Mouse (Mus musculus): ENCODE results near the gene Lclat1.

Gene Lclat1

DNA sequence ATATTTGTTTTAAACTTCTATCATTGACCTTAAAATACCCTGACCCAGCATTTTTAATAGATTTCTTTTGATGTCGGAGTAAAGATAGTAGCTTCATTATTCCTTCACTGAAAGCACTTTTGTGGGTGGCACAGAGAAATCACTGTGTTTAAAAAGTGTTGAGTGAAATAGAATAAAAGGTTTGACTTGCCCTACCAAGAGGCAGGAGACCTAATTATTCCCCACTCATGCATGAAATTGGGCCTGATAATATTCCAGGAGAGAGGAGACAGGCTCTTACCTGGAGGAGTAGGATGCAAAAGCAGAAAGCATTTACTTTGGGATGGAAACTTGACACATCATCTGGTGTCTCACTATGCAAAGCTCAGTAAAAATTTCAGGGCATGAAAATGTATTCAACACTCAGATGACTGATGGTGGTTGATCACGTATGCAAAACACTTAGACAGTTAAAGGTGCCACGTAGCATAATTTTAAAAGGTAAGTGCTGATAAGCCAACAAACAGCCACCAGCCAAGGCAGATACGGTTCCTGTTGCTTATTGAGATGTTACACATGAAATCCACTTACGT lies 103.3 kb downstream of the Lclat1 start:
- no peak for DNase-seq

DNA sequence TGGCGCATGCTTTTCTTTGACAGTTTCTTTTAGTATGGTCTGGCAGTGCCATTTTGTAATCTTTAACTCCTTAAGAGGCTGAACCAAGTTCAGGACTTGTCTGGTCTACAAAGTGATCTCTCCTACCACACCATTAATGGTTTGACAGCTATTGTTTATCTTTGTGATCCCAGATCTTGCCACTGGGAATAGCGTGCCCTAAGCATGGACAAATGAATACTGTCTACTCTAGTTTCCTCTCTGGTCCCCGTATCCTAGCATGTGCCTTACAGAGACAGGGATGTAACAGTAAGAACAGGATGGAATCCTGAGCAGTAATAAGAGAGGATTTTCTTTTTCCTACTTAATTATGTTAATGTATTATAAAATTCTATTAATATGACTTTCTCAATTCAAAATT lies 105.0 kb downstream of the Lclat1 start:
- no peak for DNase-seq

DNA sequence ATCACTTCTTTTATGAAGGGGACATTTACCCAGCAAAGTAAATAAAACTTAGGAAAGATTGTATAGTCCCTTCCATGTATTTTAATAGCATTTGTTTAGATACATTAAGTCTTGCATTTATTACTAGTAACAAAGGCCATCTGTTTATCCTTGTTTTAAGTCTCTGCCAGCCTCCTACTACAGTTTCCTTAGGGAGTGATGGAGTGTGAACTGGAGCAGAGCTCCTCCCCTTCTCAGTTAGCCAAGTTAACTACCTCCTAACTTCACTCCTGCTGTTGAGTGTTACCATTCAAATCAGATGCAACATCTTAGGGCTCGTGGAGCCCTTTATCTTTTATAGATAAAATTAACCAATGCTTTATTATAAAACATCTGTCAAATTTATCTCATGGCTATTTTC lies 105.4 kb downstream of the Lclat1 start:
- no peak for DNase-seq

DNA sequence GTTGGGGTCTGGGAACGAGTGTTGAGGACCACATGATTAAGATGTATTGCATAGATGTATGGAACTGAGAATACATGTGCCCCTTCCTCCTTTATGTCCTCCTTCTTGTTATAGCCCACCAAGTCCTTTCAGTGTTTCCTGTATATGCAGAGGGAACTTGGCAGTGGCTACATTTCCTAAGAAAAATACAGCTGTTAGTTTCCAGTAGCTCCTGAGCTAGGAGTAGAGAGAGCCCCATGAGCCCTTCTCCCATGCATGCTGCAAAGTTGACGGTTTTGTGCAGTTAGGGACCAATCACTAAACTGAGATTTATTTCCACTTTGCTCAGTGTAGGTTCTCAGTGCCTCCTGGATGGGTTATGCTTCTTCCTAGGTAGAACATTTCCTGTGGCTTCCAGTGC lies 105.9 kb downstream of the Lclat1 start:
- DNase-seq, result no peak

DNA sequence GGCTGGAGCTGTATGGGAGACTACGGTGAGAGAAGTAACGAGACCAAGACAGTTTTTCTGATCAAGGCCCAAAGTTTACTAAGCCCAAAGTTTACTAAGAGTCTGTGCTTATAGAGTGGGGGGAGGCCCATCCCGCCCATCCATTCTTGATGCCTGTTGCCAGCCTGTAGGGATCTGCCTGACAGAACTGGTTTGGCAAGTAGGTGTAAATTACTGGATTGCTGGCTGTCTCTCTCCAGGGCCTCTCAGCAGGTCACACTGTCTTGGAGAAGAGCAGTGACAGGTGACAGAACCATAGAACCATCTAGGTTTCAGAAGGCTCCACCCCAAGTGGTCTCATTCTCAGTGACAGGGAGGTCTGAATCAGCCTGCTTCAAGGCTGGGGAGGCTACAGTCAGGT lies 109.5 kb downstream of the Lclat1 start:
- DNase-seq, result no peak

DNA sequence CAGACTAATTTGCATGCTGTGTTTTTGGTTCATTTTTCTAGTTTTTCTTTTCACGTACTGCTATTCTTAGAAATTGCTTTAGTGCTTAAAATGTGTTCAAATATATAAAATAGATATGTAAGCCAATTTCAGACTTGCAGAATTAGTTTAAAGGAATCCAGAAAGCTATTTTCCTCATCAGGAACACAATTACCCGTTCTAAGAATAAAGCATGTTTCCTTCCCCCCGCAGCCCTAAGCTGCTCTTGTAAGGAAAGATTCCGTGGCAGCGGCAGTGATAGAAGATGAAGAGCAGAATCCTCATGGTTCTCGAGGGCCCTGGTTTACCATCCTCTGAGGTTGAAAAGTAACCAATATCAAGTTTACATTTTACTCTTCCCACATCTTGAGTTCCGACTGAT lies 113.0 kb downstream of the Lclat1 start:
- DNase-seq, result no peak

DNA sequence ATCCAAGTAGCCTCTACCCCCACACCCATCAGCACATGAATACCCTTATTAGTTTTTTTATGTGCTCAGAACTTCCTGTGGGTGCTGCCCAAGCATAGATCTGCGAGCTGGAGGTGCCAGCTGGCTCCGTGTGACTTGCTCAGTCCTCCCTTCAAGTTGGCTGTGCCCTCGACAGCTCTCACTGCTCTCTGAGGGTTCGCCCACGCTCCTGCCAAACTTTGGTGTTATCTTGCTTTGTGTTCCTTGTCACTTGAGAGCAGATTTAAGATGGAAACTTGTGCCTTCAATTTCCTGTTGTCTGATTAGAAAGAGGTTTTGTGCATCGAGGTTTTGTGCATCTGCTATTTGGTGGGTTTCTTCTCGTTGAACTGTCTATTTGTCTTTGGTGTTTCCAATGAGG lies 114.3 kb downstream of the Lclat1 start:
- peak; percentile 32 for DNase-seq

DNA sequence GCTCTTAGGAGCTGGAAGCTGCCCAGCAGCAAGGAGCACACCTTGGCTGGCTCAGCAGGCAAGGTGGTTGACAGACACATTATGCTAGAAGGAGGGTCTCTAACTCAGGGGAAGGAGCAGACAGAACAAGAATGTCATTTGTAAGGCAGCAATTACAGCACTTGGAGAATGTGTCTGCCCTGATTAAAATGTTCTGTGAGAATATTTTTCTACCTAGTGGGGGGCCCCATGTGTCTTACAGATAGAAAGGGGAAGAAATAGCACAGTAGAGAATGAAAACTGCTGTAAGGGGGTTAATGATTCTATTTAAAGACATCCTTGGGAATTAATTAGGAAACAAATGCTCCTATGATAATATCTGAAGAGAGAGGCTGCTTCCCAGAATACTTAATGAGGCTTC lies 117.7 kb downstream of the Lclat1 start:
- no peak for DNase-seq

DNA sequence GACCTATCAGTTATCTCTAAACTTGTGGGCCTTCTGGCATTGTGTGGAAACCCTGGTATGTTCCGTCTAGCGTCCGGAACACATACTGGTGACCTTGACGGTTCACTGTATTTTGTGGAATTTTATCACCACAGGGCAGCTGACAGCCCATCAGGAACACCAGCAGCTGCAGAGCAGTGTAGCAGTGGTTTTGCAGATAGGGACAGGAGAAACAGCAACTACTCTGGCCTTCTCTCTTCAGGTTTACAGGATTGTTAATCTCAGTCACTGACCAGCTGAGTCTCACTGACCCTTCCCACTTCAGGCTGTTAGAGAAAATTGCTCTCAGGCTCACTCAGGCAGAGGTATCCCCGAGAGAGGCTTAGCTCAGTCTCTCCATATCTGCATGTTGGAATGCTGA lies 118.2 kb downstream of the Lclat1 start:
- no peak for DNase-seq

DNA sequence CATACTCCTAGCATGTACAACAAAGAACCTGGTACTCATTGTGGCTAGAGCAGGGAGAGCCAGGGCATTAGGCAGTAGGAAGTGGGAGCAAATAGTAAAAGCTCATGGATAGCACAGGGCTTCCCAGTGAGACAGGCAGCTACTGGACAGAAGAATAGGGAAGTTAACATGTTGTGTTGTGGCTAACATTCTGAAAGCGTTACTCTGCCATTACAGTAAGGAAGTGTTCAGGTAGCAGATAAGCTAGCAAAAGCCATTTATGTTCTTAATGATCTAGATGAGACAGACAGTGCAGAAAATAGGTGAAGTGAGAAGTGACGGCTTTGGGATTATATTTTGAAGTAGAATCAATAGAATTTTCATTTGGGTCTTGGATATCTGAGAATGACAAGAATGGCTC lies 118.8 kb downstream of the Lclat1 start:
- no peak for DNase-seq

DNA sequence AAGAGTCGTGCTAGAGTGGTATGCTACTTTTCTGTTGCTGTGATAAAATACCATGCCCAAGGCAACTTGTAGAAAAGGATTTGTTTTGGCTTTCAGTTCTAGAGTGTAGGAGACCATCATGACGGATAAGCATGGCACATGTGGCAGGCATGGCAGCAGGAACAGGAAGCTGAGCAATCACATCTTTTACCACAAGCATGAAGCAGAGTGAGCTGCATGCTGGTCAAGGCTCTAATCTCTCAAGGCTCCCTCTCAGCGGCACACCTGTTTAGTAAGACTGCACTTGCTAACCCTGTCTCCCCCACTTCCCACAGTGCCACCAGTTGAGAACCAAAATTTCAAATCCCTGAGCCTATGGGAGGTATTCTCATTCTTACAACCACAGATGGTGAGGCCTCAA lies 119.6 kb downstream of the Lclat1 start:
- DNase-seq, result no peak

DNA sequence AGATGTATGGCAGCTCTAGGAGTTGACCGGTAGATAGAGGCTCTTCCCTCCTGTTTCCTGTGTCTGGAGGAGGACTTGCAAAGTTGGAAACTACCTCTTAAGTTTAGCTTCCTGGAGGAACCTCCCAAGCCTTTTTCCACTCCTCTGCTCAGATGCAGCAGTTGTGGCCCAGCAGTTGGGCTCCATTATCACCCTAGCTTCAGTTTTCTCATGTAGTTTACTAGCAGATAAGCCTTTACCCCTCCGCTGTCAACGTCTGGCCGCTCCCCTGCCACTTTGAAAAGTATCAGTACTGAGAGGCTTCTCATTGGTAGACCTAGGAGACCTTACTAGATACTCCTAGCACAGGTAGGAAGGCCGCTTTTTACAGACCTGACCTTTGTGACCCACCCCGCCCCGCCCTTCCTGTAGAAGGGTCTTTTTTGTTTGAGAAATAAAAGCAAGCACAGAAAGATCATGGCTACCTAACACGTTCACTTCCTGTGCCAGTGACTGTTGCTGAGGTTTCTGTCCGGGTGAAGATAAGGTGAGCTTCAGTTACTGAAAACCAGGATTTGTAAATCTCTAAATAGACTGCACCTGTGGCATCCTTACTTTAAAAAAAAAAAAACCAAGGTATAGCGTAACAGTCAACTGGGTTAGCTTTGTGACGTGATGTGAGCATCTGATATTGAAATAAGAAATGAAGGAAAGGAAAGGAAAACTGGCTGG lies 121.8 kb downstream of the Lclat1 start:
- no peak for DNase-seq

DNA sequence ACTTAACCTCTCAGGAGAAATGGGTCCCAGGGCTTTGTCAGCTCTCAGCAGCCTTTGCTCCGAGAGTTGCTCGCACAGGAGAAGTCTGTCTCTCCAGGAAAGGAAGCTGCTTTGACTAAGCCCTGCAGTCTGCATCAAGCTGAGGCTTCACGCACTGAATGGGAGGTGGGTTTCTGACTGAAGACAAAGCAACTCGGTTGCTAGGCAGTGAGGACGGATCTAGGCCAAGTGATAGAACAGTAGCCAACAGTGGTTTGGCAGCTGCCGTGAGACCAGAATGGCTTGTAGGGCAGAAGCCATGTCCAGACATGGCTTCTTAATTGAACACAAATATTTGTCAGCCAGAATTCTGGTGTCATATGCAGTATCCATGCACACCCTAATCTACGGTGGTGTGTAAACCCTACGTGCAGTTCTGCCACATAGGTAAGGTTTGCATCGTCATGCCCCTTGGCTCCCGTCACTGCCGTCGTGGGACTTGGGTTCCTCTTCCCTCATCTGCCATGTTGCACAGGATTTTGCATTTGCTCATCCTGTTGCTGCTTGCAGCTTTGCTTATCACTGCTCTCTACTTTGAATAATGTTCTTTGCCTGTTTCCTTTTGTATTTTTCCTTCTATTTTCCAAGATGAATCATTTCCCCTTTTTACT lies 122.7 kb downstream of the Lclat1 start:
- peak; percentile 34 for DNase-seq

DNA sequence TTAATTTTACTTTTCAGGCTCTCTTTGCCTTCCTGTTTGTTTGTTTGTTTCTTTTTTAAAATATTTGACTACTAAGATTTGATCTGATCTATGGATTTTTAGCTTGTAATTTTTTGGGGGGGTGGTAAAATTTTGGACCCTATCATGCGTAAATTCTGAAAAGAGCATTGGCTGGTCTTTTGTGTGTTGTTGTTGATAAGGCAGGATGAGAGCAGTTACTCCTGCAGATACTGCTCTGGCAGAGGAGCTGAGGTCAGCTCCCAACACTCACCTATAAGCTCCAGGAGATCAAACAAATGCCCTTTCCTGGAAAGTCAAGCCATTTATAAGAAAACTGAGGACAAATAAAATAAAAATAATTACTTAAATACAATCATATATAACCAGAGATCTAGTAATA lies 123.6 kb downstream of the Lclat1 start:
- DNase-seq, result no peak

DNA sequence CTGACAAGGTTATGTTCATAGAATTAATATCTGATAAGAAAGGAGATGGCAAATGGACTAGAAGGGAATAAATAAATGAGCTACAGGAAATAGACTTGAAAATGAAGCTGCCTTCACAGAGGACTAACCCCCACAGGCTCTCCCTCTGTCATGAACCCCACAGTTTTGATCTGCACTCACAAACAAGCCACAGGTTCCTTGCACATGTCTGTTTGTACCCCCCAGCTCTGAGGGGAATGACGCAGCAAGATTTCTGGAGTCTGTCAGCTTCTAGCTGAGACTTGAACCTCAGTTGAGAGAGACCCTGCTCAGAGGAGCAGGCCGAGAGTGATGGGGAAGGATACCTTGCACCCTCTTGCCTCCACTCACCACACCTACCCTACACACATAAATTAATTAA lies 124.8 kb downstream of the Lclat1 start:
- DNase-seq, result no peak

DNA sequence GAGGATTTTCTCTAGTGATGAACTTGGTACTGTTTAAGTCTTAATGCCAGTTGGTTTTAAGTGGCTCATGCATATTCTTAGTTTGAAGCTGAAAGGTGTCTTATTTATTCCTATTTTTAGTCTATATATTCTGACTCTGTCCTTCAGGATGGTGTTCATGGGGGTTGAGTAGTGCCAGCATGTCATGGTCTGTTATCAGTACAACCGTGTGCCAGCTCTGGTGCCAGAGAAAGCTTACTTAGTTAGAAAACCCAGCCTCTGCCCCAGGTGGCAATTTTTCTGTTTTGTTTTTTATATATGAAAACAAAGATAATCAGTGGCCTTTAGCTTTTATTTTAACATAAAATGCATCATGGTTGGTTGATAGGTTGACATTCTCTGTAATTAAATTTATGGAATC lies 126.2 kb downstream of the Lclat1 start:
- DNase-seq, result no peak

DNA sequence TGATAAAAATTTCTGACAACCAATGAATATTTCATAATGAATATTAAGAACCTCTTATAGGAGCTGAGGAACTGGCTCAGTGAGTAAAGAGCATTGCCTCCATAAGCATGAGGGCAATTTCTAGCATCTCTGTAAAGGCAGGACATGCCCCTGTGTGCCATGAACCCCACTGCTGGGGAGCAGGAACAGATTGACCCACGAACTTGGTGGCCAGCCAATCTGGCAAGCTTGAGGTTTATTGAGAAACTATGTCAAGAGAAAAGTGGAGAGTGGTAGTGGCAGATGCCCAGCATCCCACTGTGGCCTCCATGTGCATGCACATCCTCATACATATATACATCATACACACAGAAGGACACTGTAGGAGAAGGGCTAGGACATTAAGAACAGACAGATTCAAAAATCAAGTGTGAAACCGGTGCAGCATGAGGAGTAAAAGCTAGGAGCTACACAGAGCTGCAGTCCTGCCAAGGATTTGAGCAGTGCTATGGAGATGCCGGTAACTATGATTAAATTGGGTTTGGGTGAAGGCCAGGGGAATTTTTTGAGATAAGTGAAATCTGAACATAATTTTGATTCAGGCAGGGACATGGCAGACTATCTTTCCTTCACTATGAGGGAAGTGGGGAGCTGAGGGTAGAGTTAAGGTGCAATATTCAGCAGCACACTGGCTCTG lies 129.5 kb downstream of the Lclat1 start:
- DNase-seq, result peak; percentile 24

DNA sequence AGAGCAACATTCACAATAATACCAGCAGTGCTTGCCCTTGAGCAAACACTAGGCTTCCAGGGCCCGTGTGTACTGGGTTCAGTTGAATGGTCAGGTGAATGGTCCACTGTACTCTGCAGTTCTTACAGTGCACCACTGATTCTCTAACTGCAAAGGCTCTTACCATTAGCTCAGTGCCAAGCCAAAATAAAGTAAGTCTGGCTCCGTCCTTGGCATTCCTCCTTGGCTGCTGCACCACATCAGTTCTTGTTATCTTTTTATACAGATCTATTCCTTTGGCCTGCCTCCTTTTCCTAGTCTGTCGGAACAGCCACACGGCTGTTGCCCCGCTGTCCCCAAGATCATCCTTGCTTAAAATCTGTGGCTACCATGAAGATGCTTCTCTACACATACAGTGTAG lies 130.7 kb downstream of the Lclat1 start:
- no peak for DNase-seq

DNA sequence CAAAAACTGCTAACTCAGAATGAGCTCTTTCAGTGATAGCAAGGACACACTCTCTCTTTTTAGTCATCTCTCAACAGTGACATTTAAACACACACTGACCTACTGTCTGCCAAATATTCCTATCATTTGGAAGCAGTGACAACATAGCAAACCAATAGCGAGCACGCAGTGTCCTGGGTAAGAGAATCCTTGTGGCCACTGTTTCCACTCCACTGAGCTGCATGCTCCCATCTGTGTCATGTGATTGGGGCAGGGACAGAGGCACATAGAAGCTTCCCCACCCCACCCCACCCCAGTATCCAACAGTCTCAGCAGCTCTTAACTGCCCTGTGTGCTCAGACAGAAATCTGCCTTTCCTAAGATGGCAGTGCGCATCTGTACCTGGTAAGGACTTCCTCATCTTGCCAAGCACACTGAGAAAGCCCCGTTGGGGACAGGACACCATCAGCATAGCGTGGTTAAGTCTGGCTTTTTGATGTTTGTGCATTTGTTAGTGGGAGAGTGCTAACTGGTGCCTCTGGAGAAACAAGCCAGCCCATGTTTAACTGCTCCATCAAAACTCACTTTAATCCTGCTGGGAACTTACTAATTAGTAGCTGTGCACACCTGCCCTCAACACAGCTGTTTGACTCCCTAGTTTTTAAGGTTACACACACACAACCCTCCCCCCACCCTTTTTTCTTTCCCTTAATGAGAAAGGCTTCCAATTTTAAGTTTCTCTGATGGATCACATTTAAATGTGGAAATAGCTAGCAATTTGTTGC lies 133.5 kb downstream of the Lclat1 start:
- DNase-seq, result no peak

DNA sequence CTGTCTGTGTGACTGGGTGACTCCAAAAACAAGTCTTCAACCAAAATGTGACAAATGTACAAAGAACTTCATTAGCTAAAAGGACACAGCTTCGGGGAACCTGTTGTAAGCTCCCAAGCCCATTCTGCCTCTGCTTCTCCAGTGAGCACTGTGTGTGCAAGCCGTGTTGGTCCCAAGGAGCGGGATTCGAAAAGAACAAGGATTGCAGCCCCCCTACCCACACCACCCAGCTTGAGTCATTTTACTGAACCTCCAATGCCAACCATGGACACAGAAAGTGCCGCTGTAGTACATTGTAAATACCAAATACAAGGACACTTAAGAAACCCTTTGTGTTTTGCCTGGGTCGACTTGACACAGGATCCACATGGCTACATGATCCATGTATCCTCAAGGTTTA lies 135.9 kb downstream of the Lclat1 start:
- no peak for DNase-seq

DNA sequence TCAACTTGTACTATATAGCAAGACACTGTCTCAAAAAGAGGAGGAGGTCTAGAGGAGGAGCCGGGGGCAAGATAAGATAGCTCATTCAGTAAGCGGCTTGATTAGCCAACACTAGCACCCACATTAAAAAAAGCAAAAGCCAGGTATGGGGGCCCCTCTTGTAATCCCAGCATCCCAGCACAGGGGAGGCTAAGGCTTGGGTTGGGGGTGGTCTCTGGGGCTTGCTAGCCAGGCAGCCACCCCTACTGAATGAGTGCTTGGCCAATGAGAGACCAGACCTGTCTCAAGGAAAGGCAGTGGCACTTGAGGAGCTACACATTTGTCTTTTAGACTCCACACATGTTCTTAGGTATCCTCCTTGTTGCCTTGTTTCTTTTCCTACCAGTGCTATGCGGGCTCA lies 136.8 kb downstream of the Lclat1 start:
- no peak for DNase-seq

DNA sequence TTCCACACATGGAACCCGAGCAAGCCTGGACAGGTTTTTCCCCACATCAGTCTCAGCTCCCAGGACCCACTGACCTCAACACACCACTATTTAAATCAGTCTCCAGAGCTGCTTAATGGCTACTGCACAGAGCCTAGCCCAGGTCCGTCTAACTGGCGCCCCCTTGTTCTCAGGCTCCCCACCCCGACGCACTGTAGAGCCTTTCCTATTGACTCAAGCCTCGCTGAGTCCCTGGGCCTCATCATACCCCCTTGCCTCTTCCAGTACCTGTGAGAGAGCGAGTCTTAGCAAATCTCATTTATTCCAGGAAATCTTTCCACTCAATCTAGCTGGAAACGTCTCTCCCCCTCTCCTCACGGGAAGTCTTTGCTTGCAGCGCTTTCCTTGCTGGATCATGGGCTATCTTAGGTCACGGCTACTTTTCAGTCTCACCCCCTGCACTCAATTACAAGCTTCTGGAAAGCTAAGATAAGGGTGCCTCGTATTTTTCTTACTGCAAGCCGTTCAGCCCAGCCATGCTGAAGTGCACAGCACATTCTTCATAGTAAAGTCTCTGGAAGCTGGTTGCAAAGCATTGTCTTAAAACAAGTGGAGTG lies 137.4 kb downstream of the Lclat1 start:
- no peak for DNase-seq

DNA sequence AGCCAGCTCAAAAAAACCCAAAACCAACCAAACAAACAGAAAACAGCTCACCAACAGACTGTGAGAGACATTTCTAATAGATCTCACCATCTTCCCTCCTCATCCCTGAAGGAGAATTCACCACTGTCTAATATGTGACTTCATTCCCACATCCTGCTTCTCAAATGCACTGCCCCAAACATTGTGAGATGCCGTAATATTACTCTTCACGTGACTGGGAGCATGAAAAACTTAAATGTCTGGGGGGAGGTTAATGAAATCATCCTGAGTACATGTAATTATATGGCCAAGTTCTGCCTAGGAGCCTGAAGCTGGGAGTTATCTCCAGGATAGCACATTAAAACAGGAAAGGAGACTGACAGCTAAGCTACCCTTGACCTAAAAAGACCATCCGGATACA lies 138.3 kb downstream of the Lclat1 start:
- DNase-seq, result no peak

Measured in lung, postnatal 10 days (tissue).